Mouse (Mus musculus) intestine, embryonic 15.5 days (tissue): Measurements from ENCODE around the gene Wnt7b. TPM values are rescaled to one million over a fixed set of nuclear protein-coding genes. Genes with fewer than 3 reads are reported as not detected.

Experiments used
- ATAC-seq: fragments of 200-750 bp; cut with Nextera tagmentation; 2 replicates; pipeline ENCODE4 v1.8.0; 2017; ENCODE audit warnings: moderate TSS enrichment, moderate library complexity
- H3K27ac ChIP-seq: fragments of 300-500 bp; sonication (generic); 2 replicates; pipeline ENCODE4 v1.5.1; 2015; ENCODE audit warnings: mild to moderate bottlenecking, inconsistent platforms
- H3K27me3 ChIP-seq: fragments of 300-500 bp; sonication (generic); replicated peaks from 2 replicates; pipeline ENCODE4 v1.6.1; 2015; ENCODE audit warnings: inconsistent platforms
- H3K36me3 ChIP-seq: fragments of 300-500 bp; sonication (generic); 2 replicates; pipeline ENCODE4 v1.6.1; 2015; ENCODE audit warnings: inconsistent platforms
- H3K4me1 ChIP-seq: fragments of 300-500 bp; sonication (generic); replicated peaks from 2 replicates; pipeline ENCODE4 v1.6.1; 2015; ENCODE audit warnings: inconsistent platforms
- H3K4me2 ChIP-seq: fragments of 300-500 bp; sonication (generic); replicated peaks from 2 replicates; pipeline ENCODE4 v1.6.1; 2015; ENCODE audit warnings: mild to moderate bottlenecking, inconsistent platforms
- H3K4me3 ChIP-seq: fragments of 300-500 bp; sonication (generic); replicated peaks from 2 replicates; pipeline ENCODE4 v1.5.1; 2015; ENCODE audit warnings: inconsistent platforms
- H3K9ac ChIP-seq: fragments of 300-500 bp; sonication (generic); 2 replicates; pipeline ENCODE4 v1.6.1; 2015; ENCODE audit warnings: inconsistent platforms
- H3K9me3 ChIP-seq: fragments of 300-500 bp; sonication (generic); 2 replicates; pipeline ENCODE4 v1.6.1; 2016; ENCODE audit warnings: inconsistent platforms
- WGBS: fragments of 180-500 bp; shearing (Covaris S2); methylation state at CpG from one replicate; pipeline ENCODE4 v1.1.7; 2015; 5-methylcytosine and 5-hydroxymethylcytosine counted together
- polyA plus RNA-seq: library from polyadenylated mRNA; unstranded; fragments of >200 nt; fragmentation: Nextera tagmentation; extraction: Ambion mirVana; gene quantifications from 2 replicates; pipeline ENCODE4 v1.2.1, GENCODE M21; 2015

Gene Wnt7b
- polyA plus RNA-seq, 1 experiment from 2014 or later = 1.5 TPM

DNA sequence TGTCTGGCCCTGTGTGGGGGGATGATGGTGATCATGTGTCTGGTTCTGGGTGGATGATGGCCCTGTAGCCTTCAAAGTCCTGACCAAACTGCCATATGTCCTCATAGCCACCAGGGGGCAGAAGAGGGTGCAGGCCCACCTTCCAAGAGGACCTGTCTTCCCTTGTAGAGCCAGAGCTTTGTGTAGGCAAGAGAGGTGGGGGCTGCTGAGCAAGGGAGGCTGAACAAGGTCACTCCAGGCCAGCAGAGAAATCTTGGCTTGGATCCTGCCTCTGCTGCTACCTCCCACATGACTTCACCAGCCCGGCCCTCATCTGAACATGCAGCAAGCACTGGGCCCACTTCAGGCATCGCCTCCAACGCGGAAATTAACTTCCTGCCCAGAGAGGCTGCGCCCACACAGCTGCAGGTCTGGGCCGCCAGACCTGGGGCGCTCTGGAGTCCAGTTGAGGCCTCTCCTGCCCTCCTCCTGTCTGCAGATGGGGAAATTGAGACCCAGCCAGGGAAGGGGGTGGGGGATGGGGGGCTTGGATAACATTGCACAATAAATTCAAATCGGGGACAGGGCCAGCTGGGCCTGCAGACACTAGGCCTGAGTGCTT, 28.4 kb upstream of the Wnt7b start:
- Histone ChIP-seq H3K27ac (peak overlapping the region; percentile 86), H3K4me1 (peaks cover 28% of the 10 kb centered on the region), H3K27me3 (peaks cover 15% of the 10 kb centered on the region; the same call in 1 of the 2 replicates), H3K36me3 (no peaks in the 10 kb centered on the region), H3K9me3 (no peaks in the 10 kb centered on the region), H3K4me3 (no peak overlapping the region), H3K4me2 (no peak overlapping the region), H3K9ac (no peak overlapping the region)
- 33% methylated on average over 8 of the region's 8 CpGs for WGBS
- peak; percentile 87 for ATAC-seq

DNA sequence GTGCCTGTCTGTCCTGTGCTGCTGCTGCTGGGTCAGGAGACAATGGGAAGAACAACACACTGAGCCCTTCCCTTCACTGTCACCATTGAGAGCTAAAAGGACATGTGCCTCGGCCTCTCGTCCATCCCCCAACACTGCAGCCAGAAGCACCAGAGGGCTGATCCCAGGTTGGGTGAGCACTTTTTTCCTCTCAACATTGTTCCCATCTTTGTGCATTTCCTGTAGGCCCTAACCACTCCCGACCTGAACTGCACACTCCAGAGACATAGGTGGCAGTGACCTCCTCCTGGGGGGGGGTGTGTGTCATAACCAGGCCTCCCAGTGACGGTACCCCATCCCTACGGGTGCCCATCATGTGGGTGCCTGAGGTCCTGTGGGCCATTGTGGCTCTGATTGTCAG, 27.8 kb upstream of the Wnt7b start:
- Histone ChIP-seq H3K4me2 (no peak overlapping the region), H3K27me3 (peaks cover 9% of the 10 kb centered on the region; the same call in 1 of the 2 replicates), H3K36me3 (no peaks in the 10 kb centered on the region), H3K4me1 (peaks cover 26% of the 10 kb centered on the region), H3K9me3 (no peaks in the 10 kb centered on the region), H3K4me3 (no peak overlapping the region), H3K27ac (no peak overlapping the region), H3K9ac (no peak overlapping the region)
- ATAC-seq = no peak
- WGBS = 69% methylated on average over 5 of the region's 5 CpGs

DNA sequence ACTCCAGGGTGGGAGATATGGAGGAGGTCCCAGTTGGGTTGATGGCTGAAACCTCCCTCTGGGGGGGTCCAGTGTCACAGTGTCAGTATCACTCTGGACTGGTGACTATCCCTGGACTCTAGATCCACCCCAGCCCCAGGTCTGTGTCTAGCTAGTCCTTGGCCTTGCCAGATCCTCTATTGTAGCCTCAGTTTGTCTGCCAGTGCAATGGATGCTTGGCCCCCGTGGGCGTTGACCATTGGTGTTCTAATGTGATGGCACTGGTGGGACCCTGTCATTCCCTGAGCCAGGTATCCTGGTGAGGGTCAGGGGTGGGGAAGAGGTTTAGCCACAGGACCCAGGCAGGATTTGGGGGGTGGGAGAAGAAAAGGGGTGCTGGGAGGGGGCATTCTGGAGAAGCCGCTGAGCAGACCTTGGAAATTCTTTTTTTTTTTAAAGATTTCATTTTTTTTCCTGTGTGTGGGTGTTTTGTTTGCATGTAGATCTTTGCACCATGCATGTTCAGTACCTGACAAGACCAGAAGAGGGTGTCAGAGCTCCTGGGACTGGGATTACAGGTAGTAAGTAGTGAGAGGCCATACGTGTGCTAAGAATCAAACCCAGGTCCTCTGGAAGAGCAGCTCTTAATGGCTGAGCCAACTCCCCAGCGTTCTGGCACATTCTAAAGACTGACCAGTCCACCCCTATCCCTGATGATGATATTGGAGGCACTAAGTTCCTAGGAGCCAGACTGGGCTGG, 27.2 kb upstream of the Wnt7b start:
- Histone ChIP-seq H3K9me3 (no peaks in the 10 kb centered on the region), H3K36me3 (no peaks in the 10 kb centered on the region), H3K4me1 (peaks cover 25% of the 10 kb centered on the region), H3K4me3 (no peak overlapping the region), H3K9ac (no peak overlapping the region), H3K27ac (no peak overlapping the region), H3K27me3 (peaks cover 3% of the 10 kb centered on the region; the same call in 1 of the 2 replicates), H3K4me2 (no peak overlapping the region)
- WGBS = 86% methylated on average over 5 of the region's 5 CpGs
- no peak for ATAC-seq

DNA sequence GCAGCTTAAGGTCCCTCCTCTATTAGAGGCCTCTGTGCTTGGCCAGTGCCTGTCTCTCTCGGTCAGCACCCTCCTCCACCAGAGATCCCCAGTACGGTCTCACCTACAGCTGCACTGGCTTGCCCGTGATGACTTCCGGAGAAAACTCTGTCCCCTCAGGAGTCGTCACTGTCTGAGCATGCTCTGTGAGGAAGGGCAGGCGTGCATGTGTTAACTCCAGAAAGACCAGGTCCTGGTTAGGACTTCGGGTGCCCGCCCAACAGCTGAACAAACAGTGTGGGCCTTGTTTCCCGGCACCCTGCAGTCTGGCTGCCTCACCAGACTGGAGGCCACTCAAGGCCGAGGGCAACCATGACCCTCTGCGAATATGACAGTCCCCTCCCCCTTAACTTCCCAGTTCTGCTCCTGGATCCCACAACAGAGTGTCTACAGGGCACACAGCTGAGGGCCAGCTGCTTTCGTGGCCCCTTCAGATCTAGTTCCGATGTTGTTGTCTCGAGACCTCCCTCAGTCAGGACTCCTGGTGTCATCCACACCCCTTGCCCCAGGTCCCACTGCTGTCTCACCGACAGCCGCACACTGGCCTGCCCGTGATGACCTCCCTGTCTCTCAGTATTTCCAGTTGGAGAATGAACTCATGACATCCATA, 23.8 kb upstream of the Wnt7b start:
- no peak overlapping the region for H3K27ac ChIP-seq
- peak overlapping the region; percentile 12; the same call in 1 of the 2 replicates for H3K4me2 ChIP-seq
- ATAC-seq = peak; percentile 39; the same call in 1 of the 2 replicates
- no peaks in the 10 kb centered on the region for H3K36me3 ChIP-seq
- no peaks in the 10 kb centered on the region for H3K9me3 ChIP-seq
- H3K9ac ChIP-seq = no peak overlapping the region
- no peaks in the 10 kb centered on the region for H3K27me3 ChIP-seq
- H3K4me1 ChIP-seq = peaks cover 14% of the 10 kb centered on the region
- 51% methylated on average over 17 of the region's 17 CpGs for WGBS
- no peak overlapping the region for H3K4me3 ChIP-seq

DNA sequence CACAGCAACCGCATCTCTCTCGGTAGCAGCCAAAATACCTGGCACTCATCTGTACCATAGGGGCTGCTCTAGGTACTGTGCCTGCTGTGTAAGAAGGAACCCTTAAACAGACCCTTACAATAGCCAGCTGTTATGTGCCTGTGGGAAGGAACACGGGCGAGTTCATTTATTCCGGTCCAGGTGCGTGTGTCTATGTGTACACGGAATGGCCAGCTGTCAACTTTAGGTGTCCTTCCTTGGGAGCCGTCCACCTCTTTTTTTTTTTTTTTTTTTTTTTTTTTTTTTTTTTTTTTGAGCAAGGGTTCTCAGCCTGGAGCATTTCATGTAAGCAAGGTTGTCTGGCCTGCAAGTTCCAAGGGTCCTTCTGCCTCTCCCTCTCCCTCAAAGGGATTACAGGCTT, 22.7 kb upstream of the Wnt7b start:
- Histone ChIP-seq H3K36me3 (no peaks in the 10 kb centered on the region), H3K4me2 (no peak overlapping the region), H3K4me1 (peaks cover 14% of the 10 kb centered on the region), H3K27me3 (no peaks in the 10 kb centered on the region), H3K9ac (no peak overlapping the region), H3K9me3 (no peaks in the 10 kb centered on the region), H3K27ac (no peak overlapping the region), H3K4me3 (no peak overlapping the region)
- WGBS = 85% methylated on average over 8 of the region's 8 CpGs
- ATAC-seq = no peak

DNA sequence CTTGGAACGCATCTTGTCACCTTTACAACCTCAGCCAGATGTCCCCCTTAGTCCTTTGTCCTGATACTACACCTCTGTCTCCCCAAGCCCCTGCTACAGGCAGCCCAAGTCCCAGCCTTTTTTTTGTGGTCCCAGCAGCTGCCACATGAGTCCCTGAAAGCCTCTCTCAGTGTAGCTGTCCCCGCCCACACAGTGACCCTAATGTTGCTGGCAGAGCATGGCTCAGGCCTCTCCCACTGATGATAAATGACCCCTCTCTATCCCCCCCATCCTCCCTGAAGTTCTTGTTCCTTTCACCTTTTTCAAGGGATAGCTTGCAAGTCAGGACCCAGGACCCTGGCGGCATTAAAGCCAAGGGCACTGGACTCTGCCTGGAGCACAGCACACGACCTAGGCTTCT, 22.2 kb upstream of the Wnt7b start:
- Histone ChIP-seq H3K4me2 (no peak overlapping the region), H3K9ac (no peak overlapping the region)
- ATAC-seq = no peak

DNA sequence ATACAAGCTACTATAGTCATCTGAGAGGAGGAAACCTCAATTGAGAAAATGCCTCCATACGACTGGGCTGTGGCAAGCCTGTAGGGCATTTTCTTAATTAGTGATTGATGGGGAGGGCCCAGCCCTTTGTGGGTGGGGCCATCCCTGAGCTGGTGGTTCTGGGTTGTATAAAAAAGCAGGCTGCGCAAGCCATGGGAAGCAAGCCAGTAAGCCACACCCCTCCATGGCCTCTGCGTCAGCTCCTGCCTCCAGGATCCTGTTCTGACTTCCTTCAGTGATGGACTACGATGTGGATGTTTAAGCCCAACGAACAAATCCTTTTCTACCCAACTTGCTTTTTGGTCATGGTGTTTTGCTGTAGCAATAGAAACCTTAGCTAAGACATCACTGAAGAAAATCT, 21.1 kb upstream of the Wnt7b start:
- 45% methylated on average over 5 of the region's 5 CpGs for WGBS
- no peak for ATAC-seq

More for the DNA sequence above, 22.2 kb upstream of the Wnt7b start:
- H3K9me3 ChIP-seq = no peaks in the 10 kb centered on the region
- H3K4me3 ChIP-seq = no peak overlapping the region
- H3K27me3 ChIP-seq = no peaks in the 10 kb centered on the region
- H3K36me3 ChIP-seq = no peaks in the 10 kb centered on the region
- H3K27ac ChIP-seq = no peak overlapping the region
- peaks cover 18% of the 10 kb centered on the region for H3K4me1 ChIP-seq
- WGBS = 78% methylated on average over 4 of the region's 4 CpGs

DNA sequence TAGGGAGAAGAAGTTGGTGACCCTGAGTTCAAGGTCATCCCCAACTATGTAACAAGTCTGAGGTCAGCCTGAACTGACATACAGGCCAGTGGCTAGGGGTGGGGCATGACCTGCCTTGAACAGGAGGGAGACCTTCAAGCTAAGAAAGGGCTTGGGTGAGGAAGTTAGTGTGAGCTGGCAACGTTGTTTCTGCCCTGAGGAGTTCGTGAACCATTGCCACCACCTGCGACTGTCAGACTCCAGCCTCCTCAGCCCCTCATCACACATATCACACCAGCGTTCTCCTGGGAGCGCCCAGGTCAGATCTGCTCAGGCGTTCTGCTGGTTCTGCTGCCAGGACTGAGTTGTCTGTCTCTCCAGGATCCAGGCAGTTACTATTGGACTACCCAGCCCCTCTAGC, 20.5 kb upstream of the Wnt7b start:
- Histone ChIP-seq H3K4me3 (no peak overlapping the region), H3K27me3 (no peaks in the 10 kb centered on the region), H3K36me3 (no peaks in the 10 kb centered on the region), H3K4me2 (no peak overlapping the region), H3K4me1 (peaks cover 22% of the 10 kb centered on the region), H3K9ac (no peak overlapping the region), H3K27ac (no peak overlapping the region), H3K9me3 (no peaks in the 10 kb centered on the region)
- no peak for ATAC-seq
- WGBS = 74% methylated on average over 6 of the region's 6 CpGs

More for the DNA sequence above, 21.1 kb upstream of the Wnt7b start:
- Histone ChIP-seq H3K9me3 (no peaks in the 10 kb centered on the region), H3K4me3 (no peak overlapping the region), H3K4me1 (peaks cover 22% of the 10 kb centered on the region), H3K36me3 (no peaks in the 10 kb centered on the region), H3K27me3 (no peaks in the 10 kb centered on the region), H3K9ac (no peak overlapping the region), H3K4me2 (no peak overlapping the region), H3K27ac (no peak overlapping the region)

DNA sequence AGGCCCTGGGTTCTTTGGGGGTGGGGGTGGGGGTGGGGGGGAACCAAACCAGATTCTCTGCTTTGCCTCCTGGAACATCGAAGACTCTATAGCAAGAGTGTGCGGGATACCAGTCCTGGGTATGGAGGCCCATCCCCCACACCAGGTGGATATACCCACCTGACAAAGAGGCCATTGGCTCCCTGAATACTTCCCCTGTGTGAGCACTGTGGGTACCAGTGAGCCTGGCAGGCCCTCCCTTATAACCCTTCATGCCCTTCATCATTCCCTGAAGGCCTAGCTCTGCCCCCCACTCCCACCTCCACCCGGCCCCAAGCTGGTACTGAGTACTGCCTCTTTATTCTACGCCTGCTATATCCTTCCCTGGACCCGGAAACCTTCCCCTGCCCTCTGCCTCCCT, 19.7 kb upstream of the Wnt7b start:
- Histone ChIP-seq H3K36me3 (no peaks in the 10 kb centered on the region), H3K27ac (no peak overlapping the region), H3K27me3 (no peaks in the 10 kb centered on the region), H3K4me1 (peaks cover 22% of the 10 kb centered on the region), H3K9ac (no peak overlapping the region), H3K4me2 (no peak overlapping the region), H3K4me3 (no peak overlapping the region), H3K9me3 (no peaks in the 10 kb centered on the region)
- ATAC-seq = no peak
- 92% methylated on average over 5 of the region's 5 CpGs for WGBS

DNA sequence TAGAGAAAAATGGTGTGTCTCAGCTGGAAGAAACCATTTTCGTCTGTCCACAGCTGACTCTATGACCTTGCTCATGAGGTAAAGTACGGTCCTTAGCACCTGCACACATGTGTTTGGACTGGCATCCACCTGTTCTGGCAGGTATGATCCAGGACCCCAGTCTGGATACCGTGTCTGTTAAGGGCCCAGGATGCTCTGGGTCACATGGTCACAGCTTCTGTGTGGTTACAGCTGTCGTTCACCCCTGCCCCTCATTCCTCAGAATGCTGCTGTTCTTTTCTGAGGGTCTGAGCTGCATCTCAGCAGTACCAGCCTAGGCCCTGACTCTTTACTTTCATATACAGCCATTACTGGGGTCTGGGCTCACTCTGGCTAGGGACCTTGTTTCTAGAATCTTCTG, 18.9 kb upstream of the Wnt7b start:
- H3K27me3 ChIP-seq = no peaks in the 10 kb centered on the region
- H3K9me3 ChIP-seq = no peaks in the 10 kb centered on the region
- WGBS = 76% methylated on average over 4 of the region's 4 CpGs
- no peak overlapping the region for H3K27ac ChIP-seq
- no peak overlapping the region for H3K4me2 ChIP-seq
- H3K36me3 ChIP-seq = no peaks in the 10 kb centered on the region
- H3K9ac ChIP-seq = no peak overlapping the region
- ATAC-seq = no peak
- peaks cover 22% of the 10 kb centered on the region for H3K4me1 ChIP-seq
- no peak overlapping the region for H3K4me3 ChIP-seq

DNA sequence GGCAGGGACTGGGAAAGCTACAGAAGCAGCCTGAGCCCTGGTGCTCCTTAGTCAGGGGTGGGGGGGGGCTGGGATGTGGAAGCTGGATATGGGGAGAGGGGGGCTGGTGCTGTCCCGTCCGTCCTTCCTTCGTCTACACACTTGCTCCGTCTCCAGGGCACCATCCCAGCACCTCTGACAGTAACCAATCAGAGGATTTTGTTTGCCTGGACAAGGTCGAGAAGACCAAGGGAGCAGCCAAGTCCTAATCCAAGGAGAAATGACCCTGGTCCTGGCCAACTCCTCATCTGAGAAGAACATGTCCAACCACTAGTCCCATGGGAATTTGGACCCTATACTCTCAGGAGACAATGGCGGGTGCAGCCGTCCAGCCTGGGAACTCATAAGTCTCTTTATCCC, 18.4 kb upstream of the Wnt7b start:
- no peaks in the 10 kb centered on the region for H3K9me3 ChIP-seq
- H3K9ac ChIP-seq = no peak overlapping the region
- no peak overlapping the region for H3K27ac ChIP-seq
- peaks cover 19% of the 10 kb centered on the region for H3K4me1 ChIP-seq
- no peaks in the 10 kb centered on the region for H3K27me3 ChIP-seq
- peak overlapping the region; percentile 36; the same call in 1 of the 2 replicates for H3K4me2 ChIP-seq
- H3K4me3 ChIP-seq = no peak overlapping the region
- no peak for ATAC-seq
- 53% methylated on average over 7 of the region's 7 CpGs for WGBS
- no peaks in the 10 kb centered on the region for H3K36me3 ChIP-seq

DNA sequence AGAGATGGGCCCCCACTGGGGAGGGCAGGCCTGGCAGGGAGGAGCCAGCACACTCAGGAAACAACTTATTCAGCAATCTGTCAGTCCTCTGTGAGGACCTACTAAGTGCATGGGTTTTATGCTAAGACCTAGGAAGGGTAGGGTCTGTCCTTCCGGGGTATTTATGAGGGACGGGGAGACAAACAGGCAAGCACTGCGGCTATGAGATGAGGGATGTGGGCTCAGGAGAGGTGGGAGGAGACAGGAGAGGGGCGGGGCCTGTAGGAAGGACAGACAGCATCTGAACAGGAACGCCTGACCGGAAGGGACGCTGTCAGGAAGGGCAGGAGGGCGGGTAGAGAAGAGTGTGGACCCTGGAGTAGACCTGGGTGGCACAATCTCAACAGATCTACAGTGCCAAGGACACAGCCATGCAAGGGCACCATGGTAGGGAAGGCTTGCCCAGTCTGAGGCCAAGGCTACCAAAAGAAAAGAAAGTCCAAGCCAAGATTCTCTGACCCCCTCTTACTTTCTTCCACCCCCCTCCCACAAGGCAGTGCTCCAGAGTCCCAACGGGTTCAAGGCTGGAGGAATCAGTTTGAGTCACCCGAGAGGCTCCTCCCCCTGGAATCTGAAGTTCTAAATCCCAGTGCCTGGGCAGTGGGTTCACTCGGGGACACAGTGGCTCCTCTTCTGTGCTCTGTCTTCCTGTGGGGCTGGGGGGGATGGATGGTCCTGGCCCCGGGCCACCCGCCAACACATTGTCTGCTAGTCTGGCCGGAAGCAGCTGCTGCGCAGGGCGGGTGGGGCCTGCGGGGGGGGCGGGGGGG, 17.8 kb upstream of the Wnt7b start:
- Histone ChIP-seq H3K27ac (peak overlapping the region; percentile 24), H3K9ac (no peak overlapping the region), H3K36me3 (no peaks in the 10 kb centered on the region), H3K4me1 (peaks cover 17% of the 10 kb centered on the region), H3K9me3 (no peaks in the 10 kb centered on the region), H3K4me3 (no peak overlapping the region), H3K4me2 (peak overlapping the region; percentile 36), H3K27me3 (no peaks in the 10 kb centered on the region)
- peak; percentile 85 for ATAC-seq
- 13% methylated on average over 18 of the region's 18 CpGs for WGBS
